Mouse (Mus musculus) CH12.LX (cell line): ENCODE results near the gene Bach2. TPM values are rescaled to one million over a fixed set of nuclear protein-coding genes. Genes with fewer than 3 reads are reported as not detected.

Experiments
- DNase-seq: peaks from one replicate; pipeline ENCODE4 v3.0.0-alpha.2; 2013; ENCODE audit errors: extremely low read depth
- H3K27ac ChIP-seq: 2 replicates; pipeline ENCODE4 v1.5.1; 2012; ENCODE audit warnings: low read depth, mild to moderate bottlenecking, control low read depth, moderate library complexity; ENCODE audit not compliant: insufficient read depth
- H3K27me3 ChIP-seq: replicated peaks from 2 replicates; pipeline ENCODE3; 2012; ENCODE audit warnings: inconsistent platforms
- H3K36me3 ChIP-seq, 2 experiments: replicated peaks in 1 of 2; 2 replicates each; pipeline versions ENCODE3 to v1.6.1; 2012; ENCODE audit warnings: inconsistent platforms in 1 of 2, low read length in 1 of 2, mild to moderate bottlenecking in 1 of 2, mixed read lengths in 1 of 2, moderate library complexity in 1 of 2; ENCODE audit not compliant: control insufficient read depth in 1 of 2, insufficient read depth in 1 of 2
- H3K4me1 ChIP-seq, 2 experiments: 2 replicates each; pipeline ENCODE4 v1.6.1; 2012; ENCODE audit warnings: inconsistent platforms in 1 of 2, moderate library complexity in 1 of 2; ENCODE audit not compliant: insufficient read depth in 2 of 2, control insufficient read depth in 1 of 2
- H3K4me2 ChIP-seq: 2 replicates; pipeline ENCODE4 v1.6.1; 2012; ENCODE audit warnings: low read depth, mild to moderate bottlenecking, control low read depth; ENCODE audit not compliant: poor library complexity, insufficient read depth, severe bottlenecking
- H3K4me3 ChIP-seq, 3 experiments: fragments of 150-350 bp in 1 of 3; sonication (generic) in 1 of 3; replicated peaks in 1 of 3; 2 replicates each; pipeline versions ENCODE3 to v1.5.1; 2011 to 2012; ENCODE audit warnings: low read depth in 2 of 3, low read length in 2 of 3, mild to moderate bottlenecking in 2 of 3, moderate library complexity in 2 of 3, control low read depth in 1 of 3, improper control_type of control experiment in 1 of 3, inconsistent platforms in 1 of 3, mixed read lengths in 1 of 3; ENCODE audit not compliant: poor library complexity in 1 of 3
- H3K79me2 ChIP-seq: replicated peaks from 2 replicates; pipeline ENCODE4 v1.6.1; 2012; ENCODE audit warnings: mild to moderate bottlenecking, moderate library complexity; ENCODE audit not compliant: control insufficient read depth, poor library complexity, insufficient read depth, severe bottlenecking; ENCODE audit errors: extremely low read depth
- H3K9ac ChIP-seq: 2 replicates; pipeline ENCODE4 v1.6.1; 2012; ENCODE audit warnings: low read depth, mild to moderate bottlenecking, control low read depth, moderate library complexity; ENCODE audit not compliant: insufficient read depth
- H3K9me3 ChIP-seq: replicated peaks from 2 replicates; pipeline ENCODE3; 2012; ENCODE audit warnings: low read length, inconsistent platforms, mixed read lengths
- BHLHE40 ChIP-seq: IDR thresholded peaks from 2 replicates; pipeline ENCODE4 v1.6.1; 2011; ENCODE audit warnings: mild to moderate bottlenecking, low read depth, low read length, improper control_type of control experiment
- CHD2 ChIP-seq: IDR thresholded peaks from 2 replicates; pipeline ENCODE4 v1.6.1; 2011; ENCODE audit warnings: low read length, improper control_type of control experiment
- E2F4 ChIP-seq: IDR thresholded peaks from 2 replicates; pipeline ENCODE4 v1.6.1; 2011; ENCODE audit warnings: low read depth, low read length, improper control_type of control experiment; ENCODE audit not compliant: insufficient replicate concordance
- ELF1 ChIP-seq: IDR thresholded peaks from 2 replicates; pipeline ENCODE4 v1.6.1; 2014; ENCODE audit warnings: low read depth, mild to moderate bottlenecking, inconsistent platforms, low read length, improper control_type of control experiment
- GABPA ChIP-seq: IDR thresholded peaks from 2 replicates; pipeline ENCODE4 v1.6.1; 2012; ENCODE audit warnings: low read depth, low read length, improper control_type of control experiment, inconsistent platforms; ENCODE audit not compliant: insufficient replicate concordance
- KAT2A ChIP-seq: IDR thresholded peaks from 2 replicates; pipeline ENCODE4 v1.6.1; 2012; ENCODE audit warnings: low read length, improper control_type of control experiment, inconsistent platforms; ENCODE audit not compliant: insufficient replicate concordance
- MAFK ChIP-seq: IDR thresholded peaks from 2 replicates; pipeline ENCODE4 v1.6.1; 2011; ENCODE audit warnings: low read length, improper control_type of control experiment; ENCODE audit not compliant: insufficient replicate concordance
- MAX ChIP-seq: IDR thresholded peaks from 2 replicates; pipeline ENCODE4 v1.6.1; 2011; ENCODE audit warnings: low read length, improper control_type of control experiment
- MAZ ChIP-seq: IDR thresholded peaks from 2 replicates; pipeline ENCODE4 v1.6.1; 2012; ENCODE audit warnings: low read depth, mild to moderate bottlenecking, inconsistent platforms, low read length, improper control_type of control experiment, moderate library complexity
- PAX5 ChIP-seq: IDR thresholded peaks from 2 replicates; pipeline ENCODE4 v1.6.1; 2012; ENCODE audit warnings: low read length, inconsistent platforms, mixed read lengths
- POLR2AphosphoS2 ChIP-seq: IDR thresholded peaks from 2 replicates; pipeline ENCODE4 v1.6.1; 2011; ENCODE audit warnings: low read depth, low read length, improper control_type of control experiment
- RAD21 ChIP-seq: IDR thresholded peaks from 2 replicates; pipeline ENCODE4 v1.6.1; 2011; ENCODE audit warnings: low read depth, mild to moderate bottlenecking, low read length, improper control_type of control experiment, moderate library complexity
- RCOR1 ChIP-seq: conservative IDR thresholded peaks from 2 replicates; pipeline ENCODE4 v1.6.1; 2012; ENCODE audit warnings: low read depth, mild to moderate bottlenecking, inconsistent platforms, low read length, improper control_type of control experiment
- SIN3A ChIP-seq: IDR thresholded peaks from 2 replicates; pipeline ENCODE4 v1.6.1; 2012; ENCODE audit warnings: low read length, improper control_type of control experiment, inconsistent platforms
- SMC3 ChIP-seq: IDR thresholded peaks from 2 replicates; pipeline ENCODE4 v1.6.1; 2011; ENCODE audit warnings: low read depth, low read length, improper control_type of control experiment
- TCF12 ChIP-seq: IDR thresholded peaks from 2 replicates; pipeline ENCODE4 v1.6.1; 2014; ENCODE audit warnings: low read depth, mild to moderate bottlenecking, inconsistent platforms, low read length, improper control_type of control experiment
- UBTF ChIP-seq: IDR thresholded peaks from 2 replicates; pipeline ENCODE4 v1.6.1; 2012; ENCODE audit warnings: low read depth, mild to moderate bottlenecking, inconsistent platforms, low read length, improper control_type of control experiment, moderate library complexity
- USF1 ChIP-seq: IDR thresholded peaks from 2 replicates; pipeline ENCODE4 v1.6.1; 2014; ENCODE audit warnings: low read depth, mild to moderate bottlenecking, inconsistent platforms, low read length, improper control_type of control experiment
- ZNF384 ChIP-seq: IDR thresholded peaks from 2 replicates; pipeline ENCODE4 v1.6.1; 2012; ENCODE audit warnings: low read depth, low read length, improper control_type of control experiment, inconsistent platforms
- dilution Hi-C: fragments of 300-500 bp; cut with MboI; formaldehyde crosslinking; loops from 2 replicates; pipeline ENCODE4 v1.14.3; 2020; ENCODE audit warnings: low sequenced_read_pairs; ENCODE audit not compliant: extremely low pct_unique_long_range_greater_than_20kb, extremely low pct_ligation_motif_present
- in situ Hi-C: fragments of 300-500 bp; cut with MboI; formaldehyde crosslinking; loops from 3 replicates; pipeline ENCODE4 v1.14.3; 2019; ENCODE audit warnings: low sequenced_read_pairs, low pct_ligation_motif_present, low pct_unique_long_range_greater_than_20kb, mixed read lengths
- polyA plus RNA-seq: library from polyadenylated mRNA; unstranded; fragments of >175 nt; gene quantifications from 2 replicates; pipeline ENCODE4 v1.2.1, GENCODE M21; 2012; ENCODE audit warnings: low read depth; ENCODE audit not compliant: insufficient read length
- total RNA-seq, 2 experiments: library from RNA; depleted of rRNA; stranded (reverse); fragments of 300-350 nt in 1 of 2; fragments of >200 nt in 1 of 2; gene quantifications; 2 replicates each; pipeline ENCODE4 v1.2.3; 2012 to 2014

Bach2 gene
- total and polyA plus RNA-seq, 3 experiments, result 0.11 TPM; not detected in 2

GRCm38 (mm10) chr4:32251946-32252672 lies 13.5 kb downstream of the Bach2 start:
- no peak overlapping the region for H3K4me3 ChIP-seq
- no peak for TF ChIP-seq MAZ
- no peak for TF ChIP-seq TCF12
- no peak for TF ChIP-seq CHD2
- no peak for TF ChIP-seq ZNF384
- no peak for TF ChIP-seq POLR2AphosphoS2
- TF ChIP-seq KAT2A, result no peak
- TF ChIP-seq MAX, result no peak
- H3K36me3 ChIP-seq, result no peaks in the 10 kb centered on the region
- DNase-seq, result no peak
- no peak overlapping the region for H3K9ac ChIP-seq
- no peaks in the 10 kb centered on the region for H3K79me2 ChIP-seq
- in situ Hi-C loops (no loop called here), dilution Hi-C loops (no loop called here)
- no peak overlapping the region for H3K27ac ChIP-seq
- H3K4me1 ChIP-seq, result peaks cover 14 to 35% of the 10 kb centered on the region in 2 experiments
- H3K9me3 ChIP-seq, result no peaks in the 10 kb centered on the region
- H3K27me3 ChIP-seq, result no peaks in the 10 kb centered on the region
- H3K4me2 ChIP-seq, result no peak overlapping the region

- Histone ChIP-seq H3K4me1 (peaks cover 2 to 7% of the 10 kb centered on the region in 2 experiments; a peak in 3 of 4 replicates), H3K79me2 (no peaks in the 10 kb centered on the region), H3K9ac (no peak overlapping the region), H3K9me3 (no peaks in the 10 kb centered on the region), H3K4me3 (no peak overlapping the region), H3K4me2 (no peak overlapping the region), H3K27ac (no peak overlapping the region), H3K27me3 (no peaks in the 10 kb centered on the region), H3K36me3 (no peaks in the 10 kb centered on the region)
- dilution Hi-C loops, result no loop called here
- DNase-seq, result no peak
- in situ Hi-C loops, result no loop called here
- TF ChIP-seq RAD21 (no peak), SIN3A (no peak), RCOR1 (no peak), MAFK (no peak)
Observed at GRCm38 (mm10) chr4:32257686-32258085, 19.1 kb downstream of the Bach2 start.

- Histone ChIP-seq H3K27ac (no peak overlapping the region), H3K9me3 (no peaks in the 10 kb centered on the region), H3K27me3 (no peaks in the 10 kb centered on the region), H3K4me1 (peaks cover 2 to 7% of the 10 kb centered on the region in 2 experiments; a peak in 3 of 4 replicates), H3K9ac (no peak overlapping the region)
- dilution Hi-C loops (no loop called here), in situ Hi-C loops (no loop called here)
- TF ChIP-seq USF1, result no peak
- TF ChIP-seq GABPA, result no peak
- no peak for TF ChIP-seq UBTF
- TF ChIP-seq PAX5, result no peak
- no peak for TF ChIP-seq E2F4
- TF ChIP-seq SMC3, result no peak
- no peak for TF ChIP-seq ELF1
- TF ChIP-seq MAX, result no peak
- no peak for TF ChIP-seq BHLHE40
- TF ChIP-seq, all 38 proteins: peak for 0
- Histone ChIP-seq H3K36me3 (no peaks in the 10 kb centered on the region), H3K4me2 (no peak overlapping the region), H3K79me2 (no peaks in the 10 kb centered on the region), H3K4me3 (no peak overlapping the region)
- DNase-seq, result no peak
Observed at GRCm38 (mm10) chr4:32258093-32258492, 19.5 kb downstream of the Bach2 start.
